Mouse (Mus musculus) fat pad, adult 2 months (tissue): Measurements from ENCODE around the gene Rrh.
"Not testable (repeated sequence)": the region's sequence is repeated elsewhere in the genome, so short reads cannot be mapped to it uniquely, and the experiment has no call there.

Source experiments
- DNase-seq: peaks from one replicate; pipeline ENCODE4 v3.0.0-alpha.2; 2011; ENCODE audit warnings: low read depth, low spot score; ENCODE audit errors: extremely low read depth

Gene Rrh

GRCm38 (mm10) chr3:129793801-129794200, 28.6 kb downstream of the Rrh start:
- no peak for DNase-seq

- DNase-seq: no peak
These were observed 39.6 kb downstream of the Rrh start for GRCm38 (mm10) chr3:129782746-129783145.

GRCm38 (mm10) chr3:129781435-129781834, 41.0 kb downstream of the Rrh start:
- no peak for DNase-seq

GRCm38 (mm10) chr3:129771210-129771609, 51.2 kb downstream of the Rrh start:
- DNase-seq: no peak

- no peak for DNase-seq
These were observed 55.2 kb downstream of the Rrh start for GRCm38 (mm10) chr3:129766971-129767794.

- DNase-seq: no peak
These were observed 56.3 kb downstream of the Rrh start for GRCm38 (mm10) chr3:129766106-129766505.

GRCm38 (mm10) chr3:129757599-129757998, 64.8 kb downstream of the Rrh start:
- not testable (repeated sequence) for DNase-seq

GRCm38 (mm10) chr3:129754650-129755604, 67.5 kb downstream of the Rrh start, which contains the start of gene Egf:
Egf (minus strand) TSS chr3:129755316.
- DNase-seq: no peak
